Mouse (Mus musculus): Measurements from ENCODE around the gene Icam1.
"Not testable (repeated sequence)": the region's sequence is repeated elsewhere in the genome, so short reads cannot be mapped to it uniquely, and the experiment has no call there.

The Icam1 gene

DNA sequence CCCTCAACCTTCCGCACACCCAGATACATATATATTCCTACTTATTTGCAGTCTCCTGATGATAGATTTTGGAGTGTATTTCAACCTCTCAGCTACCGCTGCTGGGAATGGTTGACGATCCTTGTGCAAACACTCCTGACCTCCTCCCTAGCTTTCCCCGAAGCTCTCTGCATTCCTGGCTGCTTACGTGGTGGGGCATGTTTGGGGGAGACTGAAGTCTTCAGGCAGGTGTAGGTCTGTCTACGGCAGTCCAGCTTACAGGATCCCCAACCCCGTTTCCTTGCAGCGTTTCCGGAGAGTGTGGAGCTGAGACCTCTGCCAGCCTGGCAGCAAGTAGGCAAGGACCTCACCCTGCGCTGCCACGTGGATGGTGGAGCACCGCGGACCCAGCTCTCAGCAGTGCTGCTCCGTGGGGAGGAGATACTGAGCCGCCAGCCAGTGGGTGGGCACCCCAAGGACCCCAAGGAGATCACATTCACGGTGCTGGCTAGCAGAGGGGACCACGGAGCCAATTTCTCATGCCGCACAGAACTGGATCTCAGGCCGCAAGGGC lies 9.5 kb downstream of the Icam1 start:
- DNase-seq, result no peak

DNA sequence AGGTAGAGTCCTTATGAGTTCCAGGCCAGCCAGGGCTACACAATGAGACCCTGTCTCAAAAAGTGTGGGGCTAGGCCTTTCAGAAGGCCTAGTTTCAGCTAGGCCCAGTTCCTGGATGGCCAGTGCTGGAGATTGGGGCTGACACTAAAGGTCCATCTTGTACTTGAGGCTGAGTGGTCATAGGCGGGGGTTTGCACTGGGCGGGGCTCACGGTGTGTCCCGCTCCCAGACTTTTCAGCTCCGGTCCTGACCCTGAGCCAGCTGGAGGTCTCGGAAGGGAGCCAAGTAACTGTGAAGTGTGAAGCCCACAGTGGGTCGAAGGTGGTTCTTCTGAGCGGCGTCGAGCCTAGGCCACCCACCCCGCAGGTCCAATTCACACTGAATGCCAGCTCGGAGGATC lies 11.1 kb downstream of the Icam1 start:
- DNase-seq, result no peak

DNA sequence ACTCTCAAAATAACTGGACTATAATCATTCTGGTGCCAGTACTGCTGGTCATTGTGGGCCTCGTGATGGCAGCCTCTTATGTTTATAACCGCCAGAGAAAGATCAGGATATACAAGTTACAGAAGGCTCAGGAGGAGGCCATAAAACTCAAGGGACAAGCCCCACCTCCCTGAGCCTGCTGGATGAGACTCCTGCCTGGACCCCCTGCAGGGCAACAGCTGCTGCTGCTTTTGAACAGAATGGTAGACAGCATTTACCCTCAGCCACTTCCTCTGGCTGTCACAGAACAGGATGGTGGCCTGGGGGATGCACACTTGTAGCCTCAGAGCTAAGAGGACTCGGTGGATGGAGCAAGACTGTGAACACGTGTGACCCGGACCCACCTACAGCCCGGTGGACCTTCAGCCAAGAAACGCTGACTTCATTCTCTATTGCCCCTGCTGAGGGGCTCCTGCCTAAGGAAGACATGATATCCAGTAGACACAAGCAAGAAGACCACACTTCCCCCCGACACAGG lies 12.0 kb downstream of the Icam1 start:
- no peak for DNase-seq

DNA sequence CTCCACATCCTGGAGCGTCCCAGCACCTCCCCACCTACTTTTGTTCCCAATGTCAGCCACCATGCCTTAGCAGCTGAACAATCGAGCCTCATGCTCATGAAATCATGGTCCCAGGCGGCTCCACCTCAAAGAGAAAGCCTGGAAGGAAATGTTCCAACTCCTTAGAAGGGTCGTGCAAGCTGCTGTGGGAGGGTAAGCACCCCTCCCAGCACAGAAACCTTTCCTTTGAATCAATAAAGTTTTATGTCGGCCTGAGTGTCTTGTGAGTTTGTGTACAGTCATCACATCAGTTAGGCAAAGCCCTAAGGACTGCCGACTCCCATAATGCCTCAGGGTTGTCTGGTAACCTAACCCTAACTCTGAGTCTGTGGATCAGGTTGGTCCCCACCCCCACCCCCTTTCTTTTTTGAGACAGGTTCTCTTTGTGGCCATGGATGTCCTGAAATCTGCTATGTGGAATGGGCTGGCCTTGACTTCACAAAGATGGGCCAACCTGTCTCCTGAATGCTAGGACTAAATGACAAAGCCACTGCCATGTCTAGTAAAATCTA lies 12.8 kb downstream of the Icam1 start:
- DNase-seq, result no peak

DNA sequence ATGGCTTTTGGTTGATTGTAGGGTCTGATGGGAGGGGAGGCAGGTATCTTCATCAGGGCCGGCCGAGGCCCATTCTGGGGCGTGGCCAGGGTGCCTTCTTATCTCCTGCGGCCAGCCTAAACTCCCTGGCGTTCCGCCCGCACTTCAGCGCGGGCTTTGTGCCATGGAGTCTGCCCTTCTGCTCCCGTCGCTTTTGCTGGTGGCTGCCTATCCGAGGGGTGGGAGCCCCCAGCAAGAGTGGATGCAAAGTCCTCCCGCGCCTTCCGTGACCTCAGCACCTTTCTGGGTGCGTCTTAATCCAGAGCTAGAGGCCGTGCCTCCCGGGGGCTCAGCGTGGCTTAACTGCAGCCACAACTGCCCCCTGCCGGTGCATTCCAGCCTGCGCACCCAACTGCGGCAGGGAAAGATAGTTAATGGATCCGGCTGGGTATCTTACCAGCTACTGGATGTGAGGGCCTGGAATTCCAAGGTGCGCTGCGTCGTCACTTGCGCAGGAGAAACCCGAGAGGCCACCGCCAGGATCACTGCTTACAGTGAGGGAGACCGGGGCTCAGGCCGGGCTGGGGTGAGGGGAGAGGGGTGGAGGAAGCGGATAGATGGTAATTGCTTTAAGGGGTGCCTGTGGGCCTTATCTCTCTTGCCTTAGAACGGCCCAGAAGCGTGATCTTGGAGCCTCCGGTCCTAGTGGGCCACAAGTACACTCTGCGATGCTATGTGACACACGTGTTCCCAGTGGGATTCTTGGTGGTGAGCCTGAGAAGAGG lies 13.7 kb downstream of the Icam1 start, which contains the start of gene Icam4:
Gene Icam4 (plus strand): TSS at position 83 of the 764 bp plus-strand sequence.
- peak; percentile 91 for DNase-seq

DNA sequence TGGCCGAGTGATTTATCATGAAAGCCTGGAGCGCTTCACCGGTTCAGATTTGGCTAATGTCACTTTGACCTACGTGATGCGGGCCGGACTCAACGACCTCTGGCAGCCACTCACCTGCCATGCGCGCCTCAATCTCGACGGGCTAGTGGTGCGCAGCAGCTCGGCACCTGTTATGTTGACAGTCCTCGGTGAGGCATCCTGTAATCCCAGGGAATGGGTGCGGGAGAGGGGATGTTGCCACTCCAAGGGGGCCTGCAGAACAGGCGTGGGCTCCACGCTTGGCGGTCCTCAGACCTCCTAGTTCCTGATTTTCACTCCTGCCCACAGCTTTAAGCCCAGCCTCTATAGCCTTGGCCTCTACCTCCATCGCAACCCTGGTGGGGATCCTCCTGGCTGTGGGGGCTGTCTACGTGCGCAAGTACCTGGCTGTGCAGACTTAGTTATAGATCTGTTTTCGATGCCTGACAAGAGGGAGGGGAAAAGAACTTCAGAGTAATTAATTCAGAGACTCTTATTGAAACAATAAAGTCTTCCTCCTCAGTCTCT lies 14.3 kb downstream of the Icam1 start:
- no peak for DNase-seq

DNA sequence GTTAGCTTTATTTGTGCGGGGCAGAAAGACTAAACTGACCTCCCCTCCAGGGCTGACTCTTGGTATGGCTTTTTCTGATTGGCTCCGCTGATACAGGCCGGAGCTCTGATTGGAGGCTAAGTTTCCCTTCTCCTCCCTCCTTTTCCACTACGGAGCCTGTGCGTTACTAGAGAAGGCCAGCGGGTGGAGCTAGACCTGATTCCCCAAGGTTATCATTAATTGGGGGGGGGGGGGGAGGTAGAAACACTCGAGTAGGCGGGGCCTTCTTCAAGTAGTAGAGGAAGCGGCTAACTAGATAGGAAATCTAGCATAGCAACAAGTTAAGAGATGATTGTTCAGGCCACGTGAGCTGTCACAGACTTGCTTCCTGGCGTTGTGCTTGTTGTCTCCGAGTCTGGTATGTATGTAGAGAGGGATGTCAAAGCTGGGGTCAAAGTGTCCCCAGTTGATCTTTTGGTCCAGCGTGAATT lies 15.0 kb downstream of the Icam1 start:
- peak; percentile 95 for DNase-seq

DNA sequence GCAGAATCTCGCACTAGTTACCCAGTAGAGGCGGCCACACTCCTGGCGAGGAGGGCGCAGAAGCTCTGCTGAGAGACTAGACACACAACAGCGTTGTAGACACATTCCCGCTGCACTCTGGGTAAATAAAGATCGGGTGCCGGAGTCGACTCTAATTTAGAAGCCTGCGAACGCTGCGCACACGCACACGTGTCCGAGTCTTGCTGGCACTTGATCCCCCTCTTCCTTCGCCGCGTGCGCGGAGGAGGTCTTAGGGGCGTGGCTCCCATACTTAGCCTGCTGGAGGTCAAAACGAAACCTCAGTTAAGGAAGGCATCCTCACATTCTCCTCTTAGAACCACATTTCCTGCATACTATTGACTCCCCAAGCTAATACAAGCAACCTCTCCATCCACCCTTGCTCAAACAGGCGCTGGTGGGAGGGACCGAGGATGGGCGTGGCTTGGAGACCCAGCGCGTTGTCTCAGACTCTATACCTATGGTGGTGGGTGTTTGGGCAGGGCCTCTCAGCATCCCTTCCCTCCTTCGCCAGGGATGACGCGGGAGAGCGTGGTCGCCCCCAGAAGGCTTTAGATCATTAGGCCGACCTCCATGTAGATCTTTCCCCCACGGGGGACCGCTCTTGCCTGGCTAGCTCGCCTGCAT lies 15.6 kb downstream of the Icam1 start:
- peak; percentile 73 for DNase-seq

DNA sequence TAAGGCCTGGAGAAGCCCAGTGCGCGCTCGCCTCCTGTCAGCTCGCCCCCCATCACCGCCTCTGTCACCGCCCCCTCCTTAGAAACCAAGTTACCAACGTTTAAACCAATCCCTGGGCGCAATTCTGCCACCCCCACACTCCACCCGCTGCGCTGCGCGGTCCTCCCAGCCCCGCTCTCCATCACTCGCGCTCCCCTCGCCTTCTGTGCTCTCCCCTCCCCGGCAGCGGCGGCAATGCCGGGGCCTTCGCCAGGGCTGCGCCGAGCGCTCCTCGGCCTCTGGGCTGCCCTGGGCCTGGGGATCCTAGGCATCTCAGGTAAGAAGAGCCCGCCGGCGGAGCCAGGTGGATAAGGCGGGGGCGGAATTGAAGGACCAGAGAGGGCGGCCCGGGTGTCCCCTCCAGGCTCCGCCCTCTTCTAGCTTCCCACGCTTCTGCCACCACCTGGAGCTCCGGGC lies 16.1 kb downstream of the Icam1 start, which contains the start of gene Icam5:
Gene Icam5 (plus strand): TSS at position 178 of the 456 bp plus-strand sequence.
- DNase-seq, result no peak

DNA sequence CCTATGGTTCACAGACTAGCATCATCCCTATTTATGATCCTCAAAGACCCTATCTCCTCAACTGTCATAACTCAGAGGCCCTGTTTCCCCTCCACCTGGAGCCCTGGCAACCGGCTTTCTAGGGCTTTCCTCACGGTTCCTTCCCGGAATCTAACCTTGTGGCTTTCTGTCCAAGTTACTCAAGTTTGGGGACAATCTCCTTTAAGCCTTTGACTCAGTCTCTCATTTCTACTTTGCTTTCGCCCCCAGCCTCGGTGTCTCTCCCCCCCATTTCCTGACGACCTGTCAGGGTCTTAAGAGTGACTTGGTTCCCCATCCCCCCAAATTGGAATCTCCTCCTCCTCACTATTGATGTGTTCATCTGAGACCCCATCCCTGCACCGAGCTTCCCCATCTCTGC lies 16.7 kb downstream of the Icam1 start:
- DNase-seq, result no peak

DNA sequence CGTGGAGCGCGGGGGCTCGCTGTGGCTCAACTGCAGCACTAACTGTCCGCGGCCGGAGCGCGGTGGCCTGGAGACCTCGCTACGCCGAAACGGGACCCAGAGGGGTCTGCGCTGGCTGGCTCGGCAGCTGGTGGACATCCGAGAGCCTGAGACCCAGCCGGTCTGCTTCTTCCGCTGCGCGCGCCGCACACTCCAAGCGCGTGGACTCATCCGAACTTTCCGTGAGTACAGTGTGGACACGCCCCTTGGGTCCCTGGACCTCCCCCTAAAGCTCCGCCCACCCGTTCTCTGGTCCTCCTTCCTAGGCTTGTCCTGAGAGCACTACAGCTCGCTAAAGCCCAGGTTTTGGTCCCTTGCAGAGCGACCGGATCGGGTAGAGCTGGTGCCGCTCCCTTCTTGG lies 17.4 kb downstream of the Icam1 start:
- DNase-seq, result peak; percentile 93

DNA sequence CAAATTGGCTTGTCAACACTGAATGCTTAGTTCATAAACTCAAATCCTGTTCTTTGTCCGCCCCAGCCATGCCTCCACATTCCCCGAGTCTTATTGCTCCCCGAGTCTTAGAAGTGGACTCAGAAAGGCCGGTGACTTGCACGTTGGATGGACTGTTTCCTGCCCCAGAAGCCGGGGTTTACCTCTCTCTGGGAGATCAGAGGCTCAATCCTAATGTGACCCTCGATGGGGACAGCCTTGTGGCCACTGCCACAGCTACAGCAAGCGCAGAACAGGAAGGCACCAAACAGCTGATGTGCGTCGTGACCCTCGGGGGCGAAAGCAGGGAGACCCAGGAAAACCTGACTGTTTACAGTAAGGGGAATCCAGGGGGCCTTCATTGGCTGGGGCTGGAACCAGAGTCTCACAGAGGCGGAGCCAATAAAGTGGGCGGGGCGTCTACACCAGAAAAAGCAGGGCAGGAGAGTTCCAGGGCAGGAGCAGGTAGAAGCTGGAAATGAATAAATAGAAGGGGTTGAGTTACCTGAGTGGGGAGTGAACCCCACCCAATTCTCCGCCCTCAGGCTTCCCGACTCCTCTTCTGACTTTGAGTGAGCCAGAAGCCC lies 18.8 kb downstream of the Icam1 start:
- peak; percentile 58 for DNase-seq

DNA sequence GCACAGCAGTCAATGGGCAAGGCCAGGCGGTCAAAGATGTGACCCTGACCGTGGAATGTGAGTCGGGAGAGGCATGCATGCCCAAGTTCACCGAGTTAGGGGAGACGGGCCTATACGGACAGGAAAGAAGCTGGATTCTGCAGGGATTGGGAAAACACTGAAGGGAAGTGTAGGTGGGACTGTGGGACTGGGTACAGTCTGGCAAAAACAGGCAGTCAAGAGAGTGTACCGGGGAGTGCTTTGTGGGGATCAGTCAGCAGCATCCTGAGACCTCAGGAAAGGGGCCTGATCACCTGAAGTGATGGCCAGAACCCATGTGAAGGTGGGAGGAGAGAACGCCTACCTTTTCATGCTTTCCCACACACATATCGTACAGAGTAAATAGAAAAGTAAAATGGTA lies 19.8 kb downstream of the Icam1 start:
- DNase-seq, result no peak

DNA sequence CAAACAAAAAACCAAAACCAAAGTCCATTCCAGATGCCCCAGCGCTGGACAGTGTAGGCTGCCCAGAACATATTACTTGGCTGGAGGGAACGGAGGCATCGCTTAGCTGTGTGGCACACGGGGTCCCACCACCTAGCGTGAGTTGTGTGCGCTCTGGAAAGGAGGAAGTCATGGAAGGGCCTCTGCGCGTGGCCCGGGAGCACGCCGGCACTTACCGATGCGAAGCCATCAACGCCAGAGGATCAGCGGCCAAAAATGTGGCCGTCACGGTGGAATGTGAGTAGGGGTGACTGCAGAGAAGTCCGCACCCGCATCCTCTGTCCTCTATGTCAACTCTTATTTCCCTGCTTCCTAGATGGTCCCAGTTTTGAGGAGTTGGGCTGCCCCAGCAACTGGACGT lies 20.4 kb downstream of the Icam1 start:
- no peak for DNase-seq

DNA sequence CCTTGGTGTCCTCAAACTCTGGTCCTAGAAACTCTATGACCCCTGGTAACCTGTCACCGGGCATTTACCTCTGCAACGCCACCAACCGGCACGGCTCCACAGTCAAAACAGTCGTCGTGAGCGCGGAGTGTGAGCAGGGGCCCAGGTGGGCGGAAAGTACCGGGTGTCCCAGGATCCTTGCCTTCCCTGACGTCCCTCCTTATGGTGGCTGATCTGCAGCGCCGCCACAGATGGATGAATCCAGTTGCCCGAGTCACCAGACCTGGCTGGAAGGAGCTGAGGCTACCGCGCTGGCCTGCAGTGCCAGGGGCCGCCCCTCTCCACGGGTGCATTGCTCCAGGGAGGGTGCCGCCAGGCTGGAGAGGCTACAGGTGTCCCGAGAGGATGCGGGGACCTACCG lies 20.9 kb downstream of the Icam1 start:
- DNase-seq, result no peak

DNA sequence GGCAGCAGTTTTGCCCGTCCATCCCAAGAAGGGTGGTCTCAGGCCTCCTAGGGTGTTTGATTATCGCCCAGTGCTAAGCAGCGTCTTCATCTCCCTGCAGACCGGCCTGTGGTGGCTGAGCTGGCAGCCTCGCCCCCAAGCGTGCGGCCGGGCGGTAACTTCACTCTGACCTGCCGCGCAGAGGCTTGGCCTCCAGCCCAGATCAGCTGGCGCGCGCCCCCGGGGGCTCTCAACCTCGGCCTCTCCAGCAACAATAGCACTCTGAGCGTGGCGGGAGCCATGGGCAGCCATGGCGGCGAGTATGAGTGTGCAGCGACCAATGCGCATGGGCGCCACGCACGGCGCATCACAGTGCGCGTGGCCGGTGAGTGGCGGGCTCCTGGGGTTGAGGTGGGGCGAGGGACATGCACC lies 21.7 kb downstream of the Icam1 start:
- DNase-seq, result peak; percentile 74

DNA sequence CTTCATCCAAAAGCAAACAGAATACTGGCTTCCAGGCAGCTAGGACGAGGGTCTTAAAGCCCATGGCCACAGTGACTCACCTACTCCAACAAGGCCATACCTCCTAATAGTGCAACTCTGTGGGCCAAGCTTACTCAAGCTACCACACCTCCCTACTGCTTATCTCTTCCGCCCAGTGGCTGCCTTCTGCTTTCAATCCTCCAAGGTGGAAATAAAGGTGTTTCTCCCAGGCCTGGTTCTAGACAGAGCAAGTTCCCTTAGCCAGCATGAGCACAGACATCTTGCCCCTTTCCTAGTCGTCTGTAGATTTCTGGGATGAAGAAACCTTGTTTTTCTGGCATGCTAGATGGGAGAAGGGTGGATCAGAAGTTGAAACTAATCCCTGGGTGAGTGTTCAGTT lies 24.0 kb downstream of the Icam1 start:
- DNase-seq, result no peak

DNA sequence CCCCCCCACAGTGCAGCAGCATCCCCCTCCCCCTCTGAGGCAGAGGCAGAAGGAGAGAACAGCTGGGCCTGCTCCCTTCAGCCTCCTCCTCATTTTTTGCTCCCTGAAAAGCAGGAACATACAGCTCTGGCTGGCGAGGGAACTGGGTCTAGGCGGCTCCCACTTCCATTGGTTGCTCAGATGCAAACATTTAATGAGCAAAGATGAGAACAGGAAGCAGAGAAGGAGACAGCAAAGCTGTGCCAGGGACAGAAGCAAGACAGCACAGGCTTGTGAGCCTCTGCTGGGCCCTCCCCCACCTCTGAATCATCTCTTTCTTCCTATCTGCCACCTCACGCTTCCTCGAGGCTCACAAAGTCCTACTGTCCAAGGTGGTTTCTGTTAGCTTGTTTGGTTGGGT lies 25.5 kb downstream of the Icam1 start:
- DNase-seq, result no peak

DNA sequence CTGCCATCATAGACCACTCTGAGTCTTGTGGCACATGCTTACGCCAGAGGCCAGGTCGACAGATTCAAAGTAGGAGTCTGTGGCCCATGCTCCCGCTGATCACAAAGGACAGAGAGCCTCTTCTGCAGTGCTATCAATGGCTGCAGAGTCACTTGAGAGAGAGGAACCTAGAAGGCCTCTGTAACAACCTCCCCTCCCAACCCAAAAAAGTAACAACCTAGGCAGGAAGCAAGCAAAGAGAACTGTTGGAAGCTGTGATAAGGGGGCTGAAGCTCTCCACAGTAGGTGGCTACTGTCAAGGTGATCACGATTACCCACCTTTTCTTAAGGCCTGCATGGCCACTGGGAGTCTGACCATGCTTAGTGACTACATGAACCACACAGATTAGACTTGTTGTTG lies 27.8 kb downstream of the Icam1 start:
- no peak for DNase-seq

DNA sequence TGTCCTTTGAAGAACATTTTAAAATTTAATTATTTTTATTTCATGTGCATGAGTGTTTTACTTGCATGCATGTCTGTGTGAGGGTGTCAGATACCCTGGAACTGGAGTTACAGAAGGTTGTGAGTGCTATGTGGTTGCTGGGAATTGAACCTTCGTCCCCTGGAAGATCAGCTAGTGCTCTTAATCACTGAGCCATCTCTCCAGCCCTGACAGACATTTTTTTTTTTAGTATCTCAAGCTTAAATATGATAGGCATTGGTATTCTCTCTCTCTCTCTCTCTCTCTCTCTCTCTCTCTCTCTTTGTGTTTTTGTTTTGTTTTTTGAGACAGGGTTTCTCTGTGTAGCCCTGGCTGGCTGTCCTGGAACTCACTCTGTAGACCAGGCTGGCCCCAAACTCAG lies 29.0 kb downstream of the Icam1 start:
- not testable (repeated sequence) for DNase-seq

DNA sequence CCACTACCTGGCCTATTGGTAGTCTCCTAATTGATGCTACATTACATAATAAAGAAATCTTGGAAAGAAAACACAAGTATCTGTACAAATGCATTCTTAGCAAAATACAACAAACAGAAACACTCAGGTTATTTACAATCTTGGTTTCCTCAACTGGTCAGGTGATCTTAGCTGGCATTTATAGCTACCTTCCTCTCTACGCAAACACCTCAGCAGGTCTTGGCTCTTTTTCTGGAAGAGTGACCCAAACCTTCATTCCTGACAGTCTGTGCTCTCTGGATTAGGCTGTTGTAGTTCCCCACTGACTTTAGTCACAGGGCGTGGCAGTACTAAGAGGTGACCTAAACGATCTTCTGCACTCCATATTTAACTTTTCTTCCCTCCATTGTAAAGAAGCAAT lies 29.4 kb downstream of the Icam1 start:
- no peak for DNase-seq

DNA sequence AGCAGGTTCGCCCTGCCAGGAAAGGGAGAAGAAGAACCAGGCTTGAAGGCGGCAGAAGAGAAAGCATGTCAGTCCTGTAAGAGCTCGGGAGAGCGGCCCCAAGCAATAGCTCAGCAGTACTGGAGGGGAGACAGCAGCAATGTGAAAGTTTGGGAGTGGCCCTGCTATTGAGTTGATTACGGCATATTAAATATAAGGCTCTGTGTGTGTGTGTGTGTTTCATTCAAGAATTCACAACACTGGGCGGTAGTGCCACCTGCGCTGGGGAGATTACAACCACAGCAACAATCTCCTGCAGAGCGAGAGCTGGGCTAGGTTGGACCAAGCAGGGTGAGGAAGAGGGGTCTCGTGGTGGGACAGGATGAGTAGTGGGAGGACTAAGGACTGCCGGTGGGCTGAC lies 35.8 kb downstream of the Icam1 start:
- no peak for DNase-seq

DNA sequence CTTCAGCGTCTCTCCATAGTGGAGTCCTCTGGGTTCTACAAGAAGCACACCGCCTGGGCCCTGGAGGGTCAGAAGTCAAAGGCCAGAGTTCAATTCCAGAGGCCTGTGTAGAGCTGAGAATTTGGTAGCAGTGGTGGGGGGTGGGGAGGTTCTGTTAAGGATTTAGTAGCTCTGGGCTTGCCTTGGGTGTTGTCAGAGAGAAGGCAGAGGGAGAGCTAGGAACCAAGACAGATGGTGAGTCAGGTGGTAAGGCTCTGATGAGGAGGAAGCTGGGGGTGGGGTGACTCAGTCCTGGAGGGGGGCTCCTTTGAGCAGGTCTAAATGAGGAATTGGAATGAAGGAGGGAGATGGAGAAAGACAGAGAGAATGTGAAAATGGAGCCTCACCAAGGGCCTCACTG lies 47.1 kb downstream of the Icam1 start:
- DNase-seq, result no peak
